Mouse (Mus musculus): ENCODE results near the gene Rnls.

The Rnls gene

GRCm38 (mm10) chr19:33178367-33178766 lies 213.7 kb downstream of the Rnls start:
- no peak for DNase-seq

GRCm38 (mm10) chr19:33173991-33174390 lies 218.1 kb downstream of the Rnls start:
- no peak for DNase-seq

GRCm38 (mm10) chr19:33169881-33170280 lies 222.2 kb downstream of the Rnls start:
- DNase-seq: no peak

DNA sequence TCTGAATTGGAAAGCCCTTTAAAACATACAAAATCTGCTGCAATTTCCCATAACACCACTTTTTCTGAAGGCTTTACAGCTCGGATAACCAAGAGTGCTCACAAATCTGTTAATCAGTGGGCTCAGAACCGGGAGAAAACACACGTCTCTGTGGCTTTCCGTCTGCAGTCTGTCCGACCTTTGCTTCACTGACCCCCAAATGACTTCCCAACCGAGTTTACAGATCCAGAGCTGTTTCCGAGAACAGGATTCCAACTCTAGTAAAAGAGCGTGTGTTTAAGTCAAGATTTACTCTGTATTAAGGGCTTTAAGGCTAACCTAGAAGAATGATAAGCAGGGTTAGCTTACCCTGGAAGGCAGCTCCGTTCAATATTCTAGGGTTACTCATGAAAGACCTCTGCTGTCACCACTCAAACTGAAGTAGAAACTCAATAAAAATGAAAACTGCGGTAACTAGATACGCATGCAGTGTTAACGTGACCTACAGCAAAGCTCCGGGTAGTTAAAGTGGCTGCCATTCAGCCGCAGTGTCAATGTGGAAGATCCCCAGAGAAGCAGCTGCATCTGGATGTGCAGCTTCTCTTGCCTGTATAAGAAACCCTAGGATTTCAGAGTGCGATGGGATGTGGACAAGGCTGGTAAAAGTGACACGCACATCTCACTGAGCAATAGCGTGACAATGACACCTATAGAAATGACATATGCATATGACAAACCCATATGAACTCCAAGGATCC lies 224.4 kb downstream of the Rnls start:
- peak; percentile 13 for DNase-seq

- DNase-seq: no peak
Measured at GRCm38 (mm10) chr19:33164801-33165200, 227.3 kb downstream of the Rnls start.

DNA sequence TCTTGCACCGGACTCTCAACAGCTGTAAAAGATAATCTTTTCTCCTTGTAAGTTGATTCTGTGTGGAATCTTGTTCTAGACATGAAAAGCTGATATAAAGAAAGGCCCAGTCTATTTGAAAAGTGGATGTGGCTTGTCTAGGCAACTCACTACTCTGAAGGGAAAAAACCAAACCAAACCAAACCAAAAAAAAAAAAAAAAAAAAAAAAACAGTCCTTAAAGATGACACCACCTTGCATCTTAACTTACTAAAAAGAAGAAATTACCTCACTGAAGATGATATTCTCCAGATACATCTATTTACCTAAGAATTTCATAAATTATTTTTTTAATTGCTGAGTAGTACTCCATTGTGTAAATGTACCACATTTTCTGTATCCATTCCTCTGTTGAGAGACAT lies 230.2 kb downstream of the Rnls start:
- DNase-seq: no peak

- no peak for DNase-seq
Measured at GRCm38 (mm10) chr19:33159897-33160296, 232.2 kb downstream of the Rnls start.

DNA sequence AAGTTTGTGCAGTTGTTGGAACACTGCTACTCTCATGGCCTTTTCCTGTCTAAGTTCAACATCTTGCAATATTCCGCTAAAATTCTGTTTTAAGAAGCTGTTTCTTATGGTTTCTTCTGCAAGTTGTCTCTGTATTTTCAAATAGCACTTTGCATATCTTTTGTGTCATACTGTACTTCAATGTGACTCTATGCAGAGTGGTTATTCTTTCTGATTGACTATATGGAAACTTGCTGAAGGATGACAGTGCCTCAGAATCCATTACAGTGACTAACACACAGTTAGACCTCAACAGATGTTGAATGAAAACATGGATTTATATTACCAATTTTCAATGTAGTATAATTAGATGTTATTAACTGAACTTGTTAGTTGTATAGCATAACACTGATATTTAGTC lies 232.9 kb downstream of the Rnls start:
- DNase-seq: no peak

DNA sequence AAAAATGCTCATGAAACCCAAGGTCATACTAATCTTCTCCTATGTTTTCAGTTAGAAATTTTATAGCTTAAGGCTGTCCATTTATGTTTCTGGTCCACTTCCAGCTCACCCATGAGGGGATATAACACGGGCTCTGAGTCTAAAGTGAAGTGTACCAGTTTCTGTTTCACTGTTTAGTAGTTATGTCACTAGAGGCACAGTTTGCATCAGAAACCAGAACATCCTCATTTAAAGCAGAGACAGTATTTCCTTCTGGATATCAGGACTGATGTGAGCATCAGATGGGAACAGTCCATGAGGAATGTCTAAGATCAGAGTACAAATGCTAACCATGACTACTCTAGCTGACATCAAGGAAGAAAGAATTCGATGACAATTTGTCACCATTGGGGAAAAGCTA lies 233.9 kb downstream of the Rnls start:
- DNase-seq: no peak

GRCm38 (mm10) chr19:33148411-33148810 lies 243.7 kb downstream of the Rnls start:
- no peak for DNase-seq

- DNase-seq: no peak
Measured at GRCm38 (mm10) chr19:33143198-33143597, 248.9 kb downstream of the Rnls start.

DNA sequence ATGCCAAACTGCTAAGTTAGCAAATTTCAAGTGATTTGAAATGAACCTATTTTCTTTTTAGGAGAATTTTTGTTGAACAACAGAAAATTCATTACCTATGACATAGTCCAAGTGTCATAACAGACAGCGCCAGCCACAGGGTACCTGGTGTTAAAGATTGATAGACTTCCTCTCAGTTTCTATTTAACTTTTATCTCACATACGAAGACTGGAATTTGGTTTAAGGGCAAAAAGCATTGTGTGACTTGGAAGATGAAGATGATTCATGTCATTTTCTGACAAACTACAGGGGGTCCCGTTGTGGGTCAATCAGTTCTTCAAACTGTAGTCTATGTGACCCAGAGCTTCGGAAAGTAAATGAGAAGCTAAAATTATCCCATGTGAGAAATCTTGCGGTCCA lies 254.8 kb downstream of the Rnls start:
- DNase-seq: no peak

DNA sequence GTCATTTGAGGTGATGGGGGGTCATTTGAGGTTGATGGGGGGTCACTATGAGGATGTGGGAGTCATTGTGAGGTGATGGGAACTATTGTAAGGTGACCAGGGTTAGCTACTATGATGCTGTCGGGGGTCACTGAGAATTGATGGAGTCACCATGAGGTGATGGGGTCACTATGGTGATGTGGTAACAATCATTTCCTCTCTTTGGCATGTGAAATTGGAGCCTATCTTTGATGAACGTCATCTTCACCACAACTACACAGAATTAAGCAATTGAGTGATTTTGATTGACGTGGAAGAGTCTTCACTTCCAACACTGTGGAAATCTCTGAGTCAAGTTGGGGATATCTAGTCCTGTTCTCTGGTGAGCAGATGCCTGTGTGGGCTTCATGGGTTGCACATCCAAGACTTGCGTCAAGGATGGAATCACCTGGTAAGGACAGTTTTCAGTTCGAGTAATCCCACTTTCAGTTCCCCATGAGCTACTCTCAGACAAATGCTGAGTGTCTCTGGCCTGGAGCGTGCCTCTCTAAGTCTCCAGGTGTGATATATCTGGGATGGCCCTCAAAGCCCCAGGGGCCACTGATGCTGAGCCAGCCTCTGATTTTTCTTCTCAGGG lies 269.4 kb downstream of the Rnls start:
- DNase-seq: no peak

DNA sequence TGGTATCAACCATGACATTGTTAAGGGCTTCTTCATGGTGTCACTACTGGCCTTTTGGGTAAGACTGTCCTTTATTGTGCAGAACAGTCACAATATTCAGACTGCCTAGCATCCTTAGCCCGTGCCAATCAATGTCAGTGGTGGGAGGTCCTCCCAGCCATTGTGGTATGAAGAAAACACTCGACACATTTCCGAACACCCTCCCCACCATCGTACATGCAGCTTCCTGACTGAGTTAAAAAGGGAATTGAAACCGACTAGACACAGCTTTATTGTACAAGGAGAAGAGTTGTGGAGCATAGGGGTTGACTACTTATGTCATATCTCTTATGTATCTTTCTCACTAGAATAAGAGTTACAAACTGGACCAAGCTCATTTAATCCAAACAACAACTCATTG lies 272.1 kb downstream of the Rnls start:
- no peak for DNase-seq

DNA sequence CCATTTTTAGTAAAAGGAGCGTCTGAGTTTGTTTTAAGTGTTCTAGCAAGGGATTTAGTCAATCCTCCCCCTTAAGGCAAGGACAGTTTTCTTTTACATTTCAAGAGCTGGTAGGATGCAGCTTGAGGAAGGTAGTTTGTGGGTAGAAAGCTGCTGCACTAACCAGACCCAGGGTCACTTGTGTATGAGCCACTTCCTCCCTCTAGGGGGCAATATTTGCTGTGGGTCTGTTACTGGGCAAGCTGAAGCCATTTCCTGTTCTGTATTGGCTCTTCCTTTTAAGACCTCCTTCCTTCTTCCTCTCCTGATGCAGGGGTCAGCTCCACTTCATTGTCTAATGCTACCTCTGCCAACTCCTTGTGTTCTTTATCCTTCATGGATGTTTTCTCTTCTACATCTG lies 273.2 kb downstream of the Rnls start:
- DNase-seq: no peak

GRCm38 (mm10) chr19:33114631-33115295 lies 277.3 kb downstream of the Rnls start:
- no peak for DNase-seq

- no peak for DNase-seq
Measured at GRCm38 (mm10) chr19:33113746-33114145, 278.3 kb downstream of the Rnls start.

- no peak for DNase-seq
Measured at GRCm38 (mm10) chr19:33110404-33110803, 281.7 kb downstream of the Rnls start.

DNA sequence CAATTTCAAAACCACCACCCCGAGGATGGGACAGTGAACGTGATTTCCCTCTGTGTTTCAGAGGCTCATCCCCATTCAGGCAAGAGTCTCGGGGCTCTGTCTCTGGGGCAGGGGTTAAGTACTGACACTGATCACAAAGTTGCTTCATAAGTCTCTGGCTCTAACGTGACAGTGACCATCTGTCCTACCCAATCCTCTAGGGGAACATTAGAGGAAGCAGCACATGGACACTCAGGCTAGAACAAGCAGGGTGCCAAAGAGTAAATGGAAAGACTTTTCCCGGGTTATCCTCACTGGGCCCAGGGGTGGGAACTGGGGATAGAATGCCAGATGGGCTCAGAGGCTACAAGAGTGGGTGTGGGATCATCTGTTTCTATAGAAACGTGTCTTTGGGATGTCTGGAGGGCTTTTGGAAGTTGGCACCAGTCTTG lies 282.1 kb downstream of the Rnls start:
- no peak for DNase-seq

- no peak for DNase-seq
Measured at GRCm38 (mm10) chr19:33109141-33109540, 283.0 kb downstream of the Rnls start.

DNA sequence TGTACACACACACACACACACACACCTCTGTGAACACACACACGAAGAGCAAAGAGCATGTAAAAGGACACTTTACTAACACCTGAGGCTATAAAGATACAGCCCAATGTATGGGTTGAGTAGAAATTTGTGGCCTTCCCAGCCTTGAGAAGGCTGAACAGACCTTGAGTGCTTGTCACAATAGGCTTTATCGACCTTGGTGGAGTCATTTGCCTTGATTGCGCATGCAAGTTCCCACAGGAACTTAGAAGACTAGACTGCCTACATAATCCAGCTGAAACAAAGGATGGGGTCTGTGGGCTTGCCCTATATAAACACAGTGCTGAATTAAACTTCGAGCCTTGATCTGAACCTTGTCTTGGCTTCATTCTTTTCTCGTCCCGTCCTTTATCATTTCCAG lies 288.2 kb downstream of the Rnls start:
- no peak for DNase-seq

- DNase-seq: no peak
Measured at GRCm38 (mm10) chr19:33102783-33103139, 289.3 kb downstream of the Rnls start.

DNA sequence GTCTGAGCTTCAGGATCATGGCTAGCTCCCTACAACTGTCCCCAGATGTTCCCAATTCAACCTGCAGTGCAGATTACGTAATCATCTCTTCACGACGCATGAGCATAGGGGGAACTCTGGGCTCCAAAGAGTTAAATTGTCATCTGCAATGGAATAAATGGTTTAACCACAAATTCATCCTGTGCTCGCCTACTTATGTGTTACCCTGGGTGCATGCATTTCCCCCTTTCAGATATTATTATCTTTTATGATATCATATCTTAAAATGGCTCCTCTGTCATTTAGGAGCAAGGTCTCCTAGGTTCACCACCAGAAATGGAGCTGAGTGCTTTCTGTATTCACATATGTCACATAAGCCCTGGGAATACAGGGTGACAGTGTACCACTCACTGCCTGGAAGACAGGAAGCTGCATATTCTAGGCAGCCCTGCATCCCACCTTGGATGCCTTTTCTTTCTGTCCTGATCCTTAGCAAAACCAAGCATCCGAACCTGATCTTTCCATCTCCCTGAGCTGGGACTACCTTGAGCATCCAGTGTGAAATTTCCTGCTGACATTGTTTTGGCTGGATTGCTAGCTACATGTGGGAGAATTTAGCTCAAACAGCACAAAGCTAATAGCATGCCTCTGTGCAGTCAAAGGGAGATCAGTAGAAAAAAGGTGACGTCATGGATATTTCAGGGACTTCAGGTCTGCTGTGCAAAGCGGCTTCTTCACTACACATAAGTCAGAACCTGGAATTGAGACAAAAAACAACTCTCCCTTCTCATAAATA lies 289.9 kb downstream of the Rnls start:
- DNase-seq: no peak
